ENCODE assay signal across 8 mouse cellular contexts in the genomic region with DNA sequence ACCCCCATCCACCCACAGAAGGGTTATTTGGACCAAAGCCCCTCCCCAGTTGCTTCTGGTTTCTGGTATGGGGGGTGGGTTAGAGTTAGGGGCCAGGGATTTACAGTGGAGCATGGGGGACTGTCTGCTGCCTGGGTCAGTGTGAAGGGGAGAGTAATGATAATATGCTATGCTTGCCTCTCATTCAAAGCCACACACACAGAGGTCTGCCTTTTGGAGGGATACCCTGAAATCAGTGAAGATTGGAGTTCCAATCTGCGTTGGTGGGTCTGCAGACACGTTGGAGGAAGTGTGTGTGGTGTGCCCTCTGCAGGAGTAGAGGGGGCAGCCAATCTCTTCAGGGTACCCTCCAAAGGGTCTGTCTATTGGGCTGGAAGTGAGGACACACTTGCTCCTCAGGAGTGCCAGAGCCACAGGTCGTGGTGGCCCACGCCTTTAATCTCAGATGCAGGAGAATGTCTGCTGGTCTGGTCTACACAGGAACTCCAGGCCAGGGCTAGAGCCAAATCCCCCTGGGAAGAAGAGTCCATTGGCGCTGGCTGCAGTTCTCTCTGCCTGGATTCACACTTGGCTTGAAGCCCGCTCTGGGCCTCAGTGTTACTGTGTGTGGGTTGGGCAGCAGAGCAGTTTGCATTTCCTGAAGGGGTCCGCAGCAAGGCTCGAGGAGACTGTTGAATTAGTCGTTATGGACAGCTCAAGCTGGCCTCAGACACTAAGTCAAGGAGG. TPM values are rescaled to one million over a fixed set of nuclear protein-coding genes. Genes with fewer than 3 reads are reported as not detected.
DNase-seq lines count a peak whose midpoint lies in the region; ATAC-seq and TF ChIP-seq lines count a peak whose summit lies in the region.

No protein-coding gene starts in this region.

- ATAC-seq in lung, postnatal 0 days: no peak
- no peak for ATAC-seq in embryonic facial prominence, embryonic 15.5 days (ENCODE audit: insufficient number of reproducible peaks, low FRiP score, low TSS enrichment, low read depth)

- 0 out of 2 replicates have a peak, but pooled peaks have one; percentile 4 for TF ChIP-seq CTCF in lung, postnatal 0 days (IDR thresholded peaks at IDR 0.05)
- no peak for TF ChIP-seq CTCF in olfactory bulb, adult 2 months (IDR thresholded peaks at IDR 0.05; ENCODE audit: insufficient read depth, low read depth, low read length)

- no peaks in the 10 kb centered on the region for H3K9me3 ChIP-seq in lung, postnatal 0 days (ENCODE audit: low read length)
- H3K9me3 ChIP-seq in embryonic facial prominence, embryonic 15.5 days (replicated peaks): no peaks in the 10 kb centered on the region
- H3K9me3 ChIP-seq in limb, embryonic 10.5 days (replicated peaks): no peaks in the 10 kb centered on the region

- H3K36me3 ChIP-seq in lung, postnatal 0 days (ENCODE audit: insufficient read depth, low read length): no peaks in the 10 kb centered on the region
- no peaks in the 10 kb centered on the region for H3K36me3 ChIP-seq in embryonic facial prominence, embryonic 15.5 days
- H3K36me3 ChIP-seq in limb, embryonic 10.5 days: no peaks in the 10 kb centered on the region

- peak overlapping the region; percentile 69 for H3K4me2 ChIP-seq in lung, postnatal 0 days (replicated peaks; ENCODE audit: low read depth, low read length)
- peak overlapping the region; percentile 96 for H3K4me2 ChIP-seq in embryonic facial prominence, embryonic 15.5 days (replicated peaks)

- no peak for TF ChIP-seq EP300 in lung, postnatal 0 days (IDR thresholded peaks at IDR 0.05)

- TF ChIP-seq POLR2A in olfactory bulb, adult 2 months (IDR thresholded peaks at IDR 0.05; ENCODE audit: insufficient read depth, low read depth, low read length): no peak

- H3K27ac ChIP-seq in lung, postnatal 0 days (ENCODE audit: low read length): no peak overlapping the region
- no peak overlapping the region for H3K27ac ChIP-seq in embryonic facial prominence, embryonic 15.5 days (replicated peaks)
- H3K27ac ChIP-seq in limb, embryonic 10.5 days: peak overlapping the region; percentile 85
- peak overlapping the region; percentile 90 for H3K27ac ChIP-seq in olfactory bulb, adult 2 months (ENCODE audit: insufficient read depth, low read depth, low read length)

- H3K4me1 ChIP-seq in lung, postnatal 0 days (ENCODE audit: insufficient read depth, low read depth, low read length): peaks cover 18% of the 10 kb centered on the region
- peaks cover 70% of the 10 kb centered on the region for H3K4me1 ChIP-seq in embryonic facial prominence, embryonic 15.5 days
- H3K4me1 ChIP-seq in limb, embryonic 10.5 days: peaks cover 60% of the 10 kb centered on the region
- peaks cover 20% of the 10 kb centered on the region for H3K4me1 ChIP-seq in olfactory bulb, adult 2 months (ENCODE audit: control insufficient read depth, insufficient read depth, low read length)

- no peak for DNase-seq in lung, postnatal 0 days (ENCODE audit: low spot score)
- no peak for DNase-seq in lung, postnatal 36 days
- peak; percentile 37 for DNase-seq in limb, embryonic 10.5 days (ENCODE audit: low spot score)
- no peak for DNase-seq in adrenal gland, adult (ENCODE audit: inconsistent age in 2 of 2, low spot score in 1 of 2)
- DNase-seq in ovary, postnatal 14 days (ENCODE audit: low spot score): no peak
- DNase-seq in Muller cell, postnatal 12 days (ENCODE audit: inconsistent ontology term): no peak

- H3K27me3 ChIP-seq in lung, postnatal 0 days (replicated peaks; ENCODE audit: insufficient read depth, low read length): peaks cover 21% of the 10 kb centered on the region
- peaks cover 6% of the 10 kb centered on the region; the same call in 1 of the 2 replicates for H3K27me3 ChIP-seq in embryonic facial prominence, embryonic 15.5 days
- peaks cover 28% of the 10 kb centered on the region for H3K27me3 ChIP-seq in limb, embryonic 10.5 days (ENCODE audit: low read depth, poor library complexity, severe bottlenecking)

- H3K4me3 ChIP-seq in lung, postnatal 0 days (ENCODE audit: low read depth, low read length): 0 out of 2 replicates have a peak overlapping the region, but pooled peaks have one; percentile 12
- H3K4me3 ChIP-seq in embryonic facial prominence, embryonic 15.5 days (replicated peaks): peak overlapping the region; percentile 54
- H3K4me3 ChIP-seq in limb, embryonic 10.5 days: peak overlapping the region; percentile 76
- peak overlapping the region; percentile 88 for H3K4me3 ChIP-seq in olfactory bulb, adult 2 months (ENCODE audit: insufficient read depth, low read depth, low read length)

- H3K9ac ChIP-seq in lung, postnatal 0 days (replicated peaks; ENCODE audit: low read depth): no peak overlapping the region
- no peak overlapping the region for H3K9ac ChIP-seq in embryonic facial prominence, embryonic 15.5 days

- WGBS in lung, postnatal 0 days: 29% methylated on average over 9 of the region's 9 CpGs
- WGBS in embryonic facial prominence, embryonic 15.5 days: 35% methylated on average over 9 of the region's 9 CpGs
- 20% methylated on average over 9 of the region's 9 CpGs for WGBS in limb, embryonic 10.5 days
- WGBS in olfactory bulb, adult 2 months: 20% methylated on average over 9 of the region's 9 CpGs

RNA-seq across cellular contexts. Expression of a gene that starts 1.7 kb away (rescaled TPM):
- polyA plus RNA-seq in lung, postnatal 0 days (2015; fragmentation: Nextera tagmentation; extraction: Ambion mirVana): 2.0 and 2.5 TPM in 2 replicates
- polyA plus RNA-seq in embryonic facial prominence, embryonic 15.5 days (2015; fragmentation: Nextera tagmentation; extraction: Ambion mirVana): 14.4 and 20.4 TPM in 2 replicates
- 24.0 and 32.9 TPM in 2 replicates for polyA plus RNA-seq in limb, embryonic 10.5 days (2016; fragmentation: Nextera tagmentation; extraction: Ambion mirVana)
- not detected in 2 replicates for polyA plus RNA-seq in olfactory bulb, adult 2 months (2012; ENCODE audit: insufficient read depth, insufficient read length, low replicate concordance, missing spikeins)

RNA-seq across cellular contexts. Expression of a gene that starts 16.3 kb away (rescaled TPM):
- 222 and 246 TPM in 2 replicates for polyA plus RNA-seq in lung, postnatal 0 days (2015; fragmentation: Nextera tagmentation; extraction: Ambion mirVana)
- polyA plus RNA-seq in embryonic facial prominence, embryonic 15.5 days (2015; fragmentation: Nextera tagmentation; extraction: Ambion mirVana): 17.3 and 18.1 TPM in 2 replicates
- 5.4 and 6.1 TPM in 2 replicates for polyA plus RNA-seq in limb, embryonic 10.5 days (2016; fragmentation: Nextera tagmentation; extraction: Ambion mirVana)
- not detected in 2 replicates for polyA plus RNA-seq in olfactory bulb, adult 2 months (2012; ENCODE audit: insufficient read depth, insufficient read length, low replicate concordance, missing spikeins)

RNA-seq across cellular contexts. Expression of a gene that starts 23.7 kb away (rescaled TPM):
- polyA plus RNA-seq in lung, postnatal 0 days (2015; fragmentation: Nextera tagmentation; extraction: Ambion mirVana): 429 and 453 TPM in 2 replicates
- polyA plus RNA-seq in embryonic facial prominence, embryonic 15.5 days (2015; fragmentation: Nextera tagmentation; extraction: Ambion mirVana): 212 and 261 TPM in 2 replicates
- 58.8 and 71.8 TPM in 2 replicates for polyA plus RNA-seq in limb, embryonic 10.5 days (2016; fragmentation: Nextera tagmentation; extraction: Ambion mirVana)
- not detected in 2 replicates for polyA plus RNA-seq in olfactory bulb, adult 2 months (2012; ENCODE audit: insufficient read depth, insufficient read length, low replicate concordance, missing spikeins)

RNA-seq across cellular contexts. Expression of a gene that starts 57.2 kb away (rescaled TPM):
- polyA plus RNA-seq in lung, postnatal 0 days (2015; fragmentation: Nextera tagmentation; extraction: Ambion mirVana): 123 and 134 TPM in 2 replicates
- polyA plus RNA-seq in embryonic facial prominence, embryonic 15.5 days (2015; fragmentation: Nextera tagmentation; extraction: Ambion mirVana): 11.5 and 12.2 TPM in 2 replicates
- 2.6 and 3.4 TPM in 2 replicates for polyA plus RNA-seq in limb, embryonic 10.5 days (2016; fragmentation: Nextera tagmentation; extraction: Ambion mirVana)
- polyA plus RNA-seq in olfactory bulb, adult 2 months (2012; ENCODE audit: insufficient read depth, insufficient read length, low replicate concordance, missing spikeins): not detected in 2 replicates

Comparison
In these comparisons a context has a peak if more than half of its experiments do, and no peak if none do; other contexts are left out.
1. H3K27ac ChIP-seq: peak in limb, embryonic 10.5 days (single experiment) and olfactory bulb, adult 2 months (single experiment); none in lung, postnatal 0 days (single experiment) and embryonic facial prominence, embryonic 15.5 days (single experiment).
2. H3K4me3 ChIP-seq: peak in every context shown above with its lines; median percentile 88 in olfactory bulb, adult 2 months; 76 in limb, embryonic 10.5 days; 54 in embryonic facial prominence, embryonic 15.5 days; 12 in lung, postnatal 0 days.
3. RNA of a gene that starts 16.3 kb away (polyA plus RNA-seq): 222 to 246 TPM in lung, postnatal 0 days; 17.3 to 18.1 TPM in embryonic facial prominence, embryonic 15.5 days, 5.4 to 6.1 TPM in limb, embryonic 10.5 days and not detected in olfactory bulb, adult 2 months; every median in the first group is over 10 times any median in the second.